Mouse (Mus musculus) bone marrow macrophage, adult 2 months (primary cell): Measurements from ENCODE around the gene Tada2b.

Source experiments
- CTCF ChIP-seq: IDR thresholded peaks from 2 replicates; pipeline ENCODE4 v1.5.1; 2012; ENCODE audit warnings: low read depth, mild to moderate bottlenecking, low read length, moderate library complexity
- POLR2A ChIP-seq: IDR thresholded peaks from 2 replicates; pipeline ENCODE4 v1.6.1; 2012; ENCODE audit warnings: mild to moderate bottlenecking, low read depth, low read length, borderline replicate concordance

DNA sequence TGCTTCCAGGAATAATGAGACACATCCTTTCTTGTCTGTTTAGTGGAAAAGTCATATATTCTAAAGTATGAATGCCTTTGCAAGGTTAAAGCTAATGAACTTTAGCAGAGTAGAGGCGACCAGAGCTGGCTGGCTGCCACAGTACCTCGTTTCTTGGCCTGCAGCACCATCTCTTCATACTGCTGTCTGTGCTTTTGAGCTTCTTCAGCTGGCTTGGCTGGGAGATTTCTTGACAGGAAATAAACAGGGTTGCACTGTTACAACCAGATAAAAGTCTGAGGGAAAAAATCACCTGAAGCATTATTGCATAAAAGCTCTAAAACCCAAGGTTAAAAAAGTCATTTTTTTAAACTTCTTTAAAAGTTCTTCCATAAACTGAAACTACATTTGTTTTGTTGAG is 38.7 kb upstream of the Tada2b start:
- TF ChIP-seq POLR2A (no peak), CTCF (no peak)
